In genomic region chr10:61637055-61637454, GRCm38 (mm10) we compare ENCODE assay signal across 16 mouse cellular contexts. TPM values are rescaled to one million over a fixed set of nuclear protein-coding genes. Genes with fewer than 3 reads are reported as not detected.
"Had no signal": no experiment of that assay in that cellular context is flagged by ENCODE, and none has a peak within 500 bp of the region (broad histone marks: within the 10 kb centered on the region; RNA-seq: fewer than 3 reads in every experiment).

No protein-coding gene starts in this region.

- H3K4me2 ChIP-seq: lung, embryonic 14.5 days; midbrain, embryonic 12.5 days; neural tube, embryonic 12.5 days; stomach, embryonic 15.5 days had no signal

- H3K27me3 ChIP-seq: midbrain, embryonic 12.5 days; neural tube, embryonic 12.5 days; stomach, embryonic 15.5 days had no signal

- H3K27ac ChIP-seq: midbrain, embryonic 10.5 days; midbrain, embryonic 12.5 days; neural tube, embryonic 12.5 days; stomach, embryonic 15.5 days; stomach, postnatal 0 days had no signal

- H3K9me3 ChIP-seq: midbrain, embryonic 12.5 days; neural tube, embryonic 12.5 days; stomach, embryonic 15.5 days had no signal

- H3K9ac ChIP-seq: lung, embryonic 14.5 days; midbrain, embryonic 12.5 days; neural tube, embryonic 12.5 days; stomach, embryonic 15.5 days had no signal

- H3K4me1 ChIP-seq: midbrain, embryonic 10.5 days; midbrain, embryonic 12.5 days; neural tube, embryonic 12.5 days; stomach, embryonic 15.5 days had no signal

- H3K36me3 ChIP-seq: midbrain, embryonic 10.5 days; midbrain, embryonic 12.5 days; neural tube, embryonic 12.5 days; stomach, embryonic 15.5 days had no signal

- ATAC-seq: midbrain, embryonic 16.5 days had no signal

- DNase-seq: lung, adult 18-20 months; lung, embryonic 14.5 days; lung, postnatal 10 days; lung, postnatal 4 days; midbrain, embryonic 14.5 days; right cerebral cortex, postnatal 14 days; thymus, adult 2 months; thymus, postnatal 14 days; thymus, postnatal 36 days had no signal

- H3K4me3 ChIP-seq: midbrain, embryonic 10.5 days; midbrain, embryonic 12.5 days; neural tube, embryonic 12.5 days; stomach, embryonic 15.5 days had no signal

RNA-seq across cellular contexts. Expression of gene Npffr1, which starts 41.8 kb away (rescaled TPM):
- polyA plus RNA-seq: lung, embryonic 16.5 days had no signal
